8 mouse cellular contexts compared by ENCODE assay signal in the genomic region with DNA sequence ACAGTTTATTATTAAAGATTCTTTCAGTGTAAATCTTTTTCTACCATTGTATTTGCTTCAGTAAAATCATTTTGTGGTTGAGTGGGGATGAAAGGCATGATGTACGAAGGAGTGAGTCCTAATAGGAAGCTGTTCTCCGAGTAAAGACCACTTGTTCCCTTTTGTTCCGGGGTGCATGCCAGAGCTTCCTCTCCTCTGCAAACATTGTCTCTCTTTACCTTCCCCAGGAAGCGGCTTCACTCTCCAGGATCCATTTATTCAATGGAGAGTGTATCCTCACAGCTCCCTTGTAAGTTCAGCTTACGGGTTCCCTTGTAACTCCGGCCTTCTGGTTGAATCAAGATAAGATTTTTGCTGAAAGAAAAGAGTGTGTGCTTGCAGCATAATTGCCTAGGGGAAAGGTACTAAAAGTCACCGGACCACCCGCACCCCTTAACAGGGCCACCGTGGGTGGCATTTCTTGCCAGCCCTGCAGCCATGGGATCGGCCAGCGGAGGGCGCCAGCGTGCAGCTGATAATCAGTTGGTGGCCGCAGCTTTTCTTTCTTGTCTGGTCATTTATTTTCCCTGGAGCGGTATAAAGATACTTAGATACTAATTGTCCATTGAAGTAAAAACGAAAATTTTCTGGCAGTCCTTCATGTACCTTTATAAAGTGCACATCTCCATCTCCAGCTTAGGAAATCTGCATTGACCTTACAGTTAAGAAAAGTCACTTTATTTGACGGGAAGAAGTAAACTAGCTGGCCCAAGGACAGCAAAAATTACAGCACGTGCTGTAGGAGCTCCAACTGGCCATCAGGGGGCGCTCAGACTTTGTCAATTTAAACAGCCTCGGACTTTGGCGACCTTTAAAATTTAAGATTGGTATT. TPM values are rescaled to one million over a fixed set of nuclear protein-coding genes. Genes with fewer than 3 reads are reported as not detected.
DNase-seq lines count a peak whose midpoint lies in the region; ATAC-seq lines count a peak whose summit lies in the region.

No protein-coding gene starts in this region.

- no peaks in the 10 kb centered on the region; the same call in 1 of the 2 replicates for H3K4me1 ChIP-seq in intestine, embryonic 14.5 days (replicated peaks; ENCODE audit: control insufficient read depth, insufficient read depth, low read length)

- intact Hi-C loops in gastrocnemius, postnatal 36 days (cut with DNase I): loop anchor here (1.0 to 10.0 kb wide), 3 partner anchors 126 to 324 kb away; partner anchors contain the start of gene Nkx2-4
- intact Hi-C loops in left cerebral cortex, postnatal 10 days (cut with DNase I): loop anchor here (2.0 to 5.0 kb wide), 3 partner anchors 220 to 346 kb away; no protein-coding TSS in a partner anchor

- H3K9ac ChIP-seq in intestine, embryonic 14.5 days (ENCODE audit: low read length): peak overlapping the region; percentile 34

- no peaks in the 10 kb centered on the region for H3K9me3 ChIP-seq in intestine, embryonic 14.5 days (ENCODE audit: control insufficient read depth, low read length)

- WGBS in intestine, embryonic 14.5 days: 1% methylated on average over 21 of the region's 21 CpGs

- H3K27me3 ChIP-seq in intestine, embryonic 14.5 days (replicated peaks; ENCODE audit: control insufficient read depth, insufficient read depth, low read length): no peaks in the 10 kb centered on the region

- DNase-seq in adrenal gland, adult 18-20 months (ENCODE audit: low spot score in 2 of 2): peak; percentile 84 to 86
- DNase-seq in embryo, embryonic 11 days: peak; percentile 87
- peak; percentile 59 to 80 for DNase-seq in gastrocnemius, postnatal 36 days
- DNase-seq in intestine, embryonic 14.5 days (ENCODE audit: low spot score): peak; percentile 96
- peak; percentile 81 for DNase-seq in left cerebral cortex, postnatal 10 days (ENCODE audit: extremely low spot score in 1 of 2, low spot score in 2 of 2)
- DNase-seq in right cerebral cortex, postnatal 14 days: peak; percentile 84
- DNase-seq in urinary bladder, postnatal 25 days (ENCODE audit: low spot score): peak; percentile 83

- H3K4me3 ChIP-seq in intestine, embryonic 14.5 days (ENCODE audit: low read depth, low read length): peak overlapping the region; percentile 29

- no peaks in the 10 kb centered on the region for H3K36me3 ChIP-seq in intestine, embryonic 14.5 days (ENCODE audit: control insufficient read depth, insufficient read depth, low read length)

- H3K4me2 ChIP-seq in intestine, embryonic 14.5 days (ENCODE audit: low read length): peak overlapping the region; percentile 62

- peak; percentile 88; the same call in 1 of the 2 replicates for ATAC-seq in intestine, embryonic 14.5 days (replicated peaks; ENCODE audit: low FRiP score, low TSS enrichment, low read depth)
- ATAC-seq in megakaryocyte-erythroid progenitor cell, adult 5-6 weeks (replicated peaks; ENCODE audit: low FRiP score, low TSS enrichment, poor library complexity, severe bottlenecking): peak; percentile 94

- H3K27ac ChIP-seq in intestine, embryonic 14.5 days (ENCODE audit: low read depth): 0 out of 2 replicates have a peak overlapping the region, but pooled peaks have one; percentile 16

RNA-seq across cellular contexts. Expression of gene Xrn2, which starts 53.6 kb away (rescaled TPM):
- 10 to 100 TPM; 37.7 to 45.6 TPM for total RNA-seq in adrenal gland, adult 18-20 months (2021)
- 10 to 100 TPM; 11.1 to 14.1 TPM for total RNA-seq in gastrocnemius, postnatal 36 days (2021)
- polyA plus RNA-seq in intestine, embryonic 14.5 days (2014; fragmentation: Nextera tagmentation; extraction: Ambion mirVana): 96.2 and 108 TPM in 2 replicates
- 10 to 100 TPM; 60.8 to 62.5 TPM for total RNA-seq in left cerebral cortex, postnatal 10 days (2021)
- 89.8 and 107 TPM in 2 replicates for total RNA-seq in megakaryocyte-erythroid progenitor cell, adult 5-6 weeks (2014; fragmentation: Nextera tagmentation)
- 199 and 249 TPM in 2 replicates for total RNA-seq in megakaryocyte-erythroid progenitor cell, adult 5-6 weeks (2017)

Comparison
In these comparisons a context has a peak if more than half of its experiments do, and no peak if none do; other contexts are left out.
1. Peak in every context shown above with its lines: DNase-seq, ATAC-seq, H3K4me3 ChIP-seq and H3K27ac ChIP-seq.